Mouse (Mus musculus) adrenal gland, postnatal 4 days (tissue): ENCODE measurements around the gene Tlx3. TPM values are rescaled to one million over a fixed set of nuclear protein-coding genes. Genes with fewer than 3 reads are reported as not detected.

Experiments used
- DNase-seq, 2 experiments: peaks; one replicate each; pipeline ENCODE4 v3.0.0; 2021 to 2022; ENCODE audit warnings: low spot score in 2 of 2, mixed read lengths in 2 of 2
- total RNA-seq, 2 experiments: library from RNA; stranded (reverse); gene quantifications; 2 replicates each; pipeline ENCODE4 v1.2.3; 2021

Gene Tlx3
- total RNA-seq, 2 experiments from 2014 or later: 0.93 to 0.95 TPM

DNA sequence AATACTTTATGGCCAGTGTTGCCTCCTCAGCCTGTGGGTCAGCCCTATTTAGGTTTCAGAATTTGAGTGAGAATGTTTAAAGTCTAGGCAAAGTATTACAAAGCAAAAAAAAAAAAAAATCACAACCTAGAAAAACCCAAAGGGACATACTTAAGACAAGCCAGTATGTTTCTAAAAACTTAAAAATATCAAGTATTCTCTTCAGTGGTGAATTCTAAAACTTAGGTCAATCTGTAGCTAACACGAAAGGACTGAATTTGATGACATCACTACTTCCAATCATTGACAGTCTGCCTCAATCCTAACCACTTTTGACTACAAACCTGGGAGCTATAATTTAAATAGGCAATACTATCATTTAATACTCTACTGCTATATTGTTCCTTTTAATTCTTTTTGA is 50.4 kb downstream of the Tlx3 start:
- DNase-seq: no peak

DNA sequence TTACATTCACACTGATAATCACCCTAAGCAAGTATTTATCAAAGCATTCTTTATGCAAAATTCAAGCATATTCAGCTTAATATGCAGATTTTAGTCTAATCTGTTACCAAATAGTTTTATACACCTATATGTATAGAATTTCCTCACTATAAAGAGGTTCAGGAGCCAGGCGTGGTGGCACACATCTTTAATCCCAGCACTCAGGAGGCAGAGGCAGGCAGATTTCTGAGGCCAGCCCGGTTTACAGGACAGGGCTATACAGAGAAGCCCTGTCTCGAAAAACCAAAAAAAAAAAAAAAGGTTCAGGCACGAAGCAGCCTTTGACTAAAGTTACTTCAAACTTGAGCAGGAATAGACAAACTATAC is 51.6 kb downstream of the Tlx3 start:
- DNase-seq: no peak

DNA sequence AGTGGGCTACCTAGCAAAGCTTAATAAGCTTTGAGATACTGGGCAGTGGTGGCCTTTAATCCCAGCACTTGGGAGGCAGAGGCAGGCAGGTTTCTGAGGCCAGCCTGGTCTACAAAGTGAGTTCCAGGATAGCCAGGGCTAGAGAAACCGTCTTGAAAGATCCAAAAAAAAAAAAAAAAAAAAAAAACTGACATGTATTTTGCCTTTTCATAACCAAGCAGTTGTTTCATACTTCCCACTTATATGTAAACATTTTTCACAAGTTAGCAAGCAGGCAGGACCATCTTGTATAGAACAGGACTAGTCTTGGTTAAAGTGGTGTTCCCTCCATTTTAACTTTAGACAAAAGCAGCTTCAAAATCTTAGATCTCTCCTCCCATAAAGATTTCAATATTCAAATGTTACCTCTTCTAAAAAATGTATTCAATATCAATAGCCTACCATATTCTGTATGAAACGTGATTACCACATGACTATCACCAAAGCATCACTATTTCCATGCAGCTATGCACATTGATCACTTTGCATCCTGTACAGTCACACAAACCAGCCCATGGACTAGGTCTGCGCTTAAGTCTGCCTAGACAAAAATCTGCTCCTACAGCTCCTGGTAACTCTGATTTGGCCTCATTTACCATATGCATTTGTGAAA is 52.1 kb downstream of the Tlx3 start:
- no peak for DNase-seq

Other genes with a start within 250 kb of the Tlx3 start
- gene Fgf18, start 56.2 kb downstream of the Tlx3 start, total RNA-seq: 1 to 10 TPM; 2.7 to 2.9 TPM
- 100 to 1,000 TPM; 458 to 497 TPM for gene Npm1, start 40.4 kb downstream of the Tlx3 start, total RNA-seq
- gene Gm12117, start 73.1 kb upstream of the Tlx3 start, total RNA-seq: 1 to 10 TPM in 1 of 2 experiments, under 1 TPM in 1; 0.34 to 1.0 TPM